Mouse (Mus musculus) gastrocnemius, postnatal 36 days (tissue): ENCODE data around the gene Ppt2. TPM values are rescaled to one million over a fixed set of nuclear protein-coding genes. Genes with fewer than 3 reads are reported as not detected.

Experiments
- DNase-seq, 2 experiments: peaks; one replicate each; pipeline ENCODE4 v3.0.0; 2022
- intact Hi-C: fragments of 180-260 bp; cut with DNase I; formaldehyde crosslinking; loops from one replicate; pipeline ENCODE4 v1.15.1; 2025
- total RNA-seq, 2 experiments: library from RNA; stranded (reverse); gene quantifications; 2 replicates each; pipeline ENCODE4 v1.2.3; 2021

The Ppt2 gene
- total RNA-seq, 2 experiments from 2014 or later: 36.2 to 40.0 TPM

GRCm38 (mm10) chr17:34643379-34643778 lies 15.1 kb upstream of the Ppt2 start:
- no peak for DNase-seq
- intact Hi-C loops: loop anchor here (10.0 kb wide), 1 partner anchor 191 kb away; the partner anchor contains the start of genes Dxo and Stk19

DNA sequence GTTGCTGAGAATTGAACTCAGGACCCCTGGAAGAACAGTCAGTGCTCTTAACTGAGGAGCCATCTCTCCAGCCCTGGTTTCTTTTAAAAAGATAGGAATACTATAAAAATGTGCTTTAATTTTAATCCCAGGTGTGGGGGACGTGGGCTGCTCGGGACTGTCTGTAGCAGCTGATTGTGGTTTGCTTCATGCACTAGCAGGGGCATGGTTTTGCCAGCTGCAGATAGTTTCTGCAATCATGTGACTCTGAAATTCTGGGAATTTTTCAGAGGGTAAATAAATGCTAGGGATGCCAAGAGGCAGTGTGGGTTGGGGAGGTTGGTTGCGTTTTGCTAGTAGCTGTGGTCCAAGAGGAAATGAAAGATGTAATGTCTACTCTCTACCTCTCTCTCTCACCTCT lies 13.6 kb upstream of the Ppt2 start:
- DNase-seq: no peak

GRCm38 (mm10) chr17:34640778-34641601 lies 12.7 kb upstream of the Ppt2 start:
- DNase-seq: no peak
- intact Hi-C loops: loop anchor here (10.0 kb wide), 1 partner anchor 194 kb away; the partner anchor contains the start of genes Dxo and Stk19

More for the DNA sequence above, 13.6 kb upstream of the Ppt2 start:
- intact Hi-C loops: loop anchor here (10.0 kb wide), 1 partner anchor 193 kb away; the partner anchor contains the start of genes Dxo and Stk19

DNA sequence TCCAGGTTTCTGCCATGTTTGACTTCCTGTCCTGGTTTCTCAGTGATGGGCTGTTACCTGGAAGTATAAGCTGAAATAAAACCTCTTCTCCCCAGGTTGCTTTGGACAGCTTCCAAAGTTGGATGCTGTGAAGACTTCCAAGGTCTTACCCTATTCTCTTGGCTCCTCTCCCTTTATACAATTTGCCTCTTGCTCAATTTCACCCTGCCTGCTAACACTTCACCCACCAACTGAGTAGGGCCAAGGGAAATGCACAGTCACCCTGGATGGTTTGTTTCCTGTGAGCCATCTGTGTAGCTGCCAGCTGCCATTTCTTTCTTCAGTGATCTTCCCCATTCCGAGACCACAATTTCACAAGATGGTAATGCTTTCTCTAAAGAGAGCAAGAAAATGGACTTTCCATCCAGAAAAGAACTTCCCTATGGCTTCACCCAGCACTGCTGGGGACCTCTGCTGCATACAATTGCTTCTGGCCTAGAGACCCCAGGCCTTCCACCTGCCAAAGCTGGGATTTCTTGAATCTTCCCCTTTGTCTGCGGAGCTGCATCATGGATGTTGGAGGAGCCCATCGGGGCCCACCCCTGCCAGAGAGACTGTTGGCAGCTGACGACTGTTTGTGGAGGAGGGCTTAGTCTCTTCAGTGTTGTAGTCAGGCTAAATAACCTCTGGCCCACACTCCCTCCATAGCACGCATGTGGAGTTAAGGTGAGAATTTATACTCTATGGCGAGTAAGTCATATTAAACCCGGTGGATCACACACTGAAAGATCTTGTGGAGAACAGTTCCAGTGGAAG lies 11.3 kb upstream of the Ppt2 start:
- intact Hi-C loops: loop anchor here (10.0 kb wide), 1 partner anchor 195 kb away; the partner anchor contains the start of genes Dxo and Stk19
- no peak for DNase-seq

GRCm38 (mm10) chr17:34637459-34637858 lies 9.1 kb upstream of the Ppt2 start:
- intact Hi-C loops: no loop called here
- DNase-seq: no peak

DNA sequence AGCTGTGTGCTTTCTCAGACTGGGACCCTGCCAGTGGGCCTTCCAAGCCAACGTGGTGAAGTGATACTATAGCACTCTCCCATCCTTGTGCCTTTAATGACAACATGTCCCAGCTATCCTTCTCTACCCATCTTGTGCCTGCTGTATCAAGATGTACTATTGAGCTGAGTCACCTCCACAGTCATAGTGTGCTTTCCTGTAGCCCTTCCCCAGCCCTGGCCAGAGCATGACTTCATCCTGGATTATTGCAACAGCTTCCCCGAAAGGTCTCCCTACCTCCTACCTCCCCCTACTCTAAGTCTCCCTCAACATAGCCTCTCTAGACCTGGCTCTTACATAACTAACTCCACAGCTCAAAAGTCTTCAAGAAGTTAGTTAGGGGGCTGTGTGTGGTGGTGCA lies 7.4 kb upstream of the Ppt2 start:
- intact Hi-C loops: no loop called here
- DNase-seq: no peak

- intact Hi-C loops: no loop called here
- peak; percentile 66 to 77 for DNase-seq
Observed at GRCm38 (mm10) chr17:34632261-34632691, 4.0 kb upstream of the Ppt2 start.

- intact Hi-C loops: no loop called here
- DNase-seq: no peak
Observed at GRCm38 (mm10) chr17:34631647-34632046, 3.3 kb upstream of the Ppt2 start.

GRCm38 (mm10) chr17:34630761-34631301 lies 2.5 kb upstream of the Ppt2 start:
- intact Hi-C loops: no loop called here
- no peak for DNase-seq

- no peak for DNase-seq
- intact Hi-C loops: no loop called here
Observed at GRCm38 (mm10) chr17:34629796-34630603, 1.7 kb upstream of the Ppt2 start.

GRCm38 (mm10) chr17:34629221-34629751 lies 976 bp upstream of the Ppt2 start, which contains the start of gene Prrt1:
Gene Prrt1, plus strand, starts transcription at chr17:34629533.
- no peak for DNase-seq
- intact Hi-C loops: no loop called here

- DNase-seq: no peak
- intact Hi-C loops: no loop called here
Observed at GRCm38 (mm10) chr17:34628644-34628967, 296 bp upstream of the Ppt2 start.

DNA sequence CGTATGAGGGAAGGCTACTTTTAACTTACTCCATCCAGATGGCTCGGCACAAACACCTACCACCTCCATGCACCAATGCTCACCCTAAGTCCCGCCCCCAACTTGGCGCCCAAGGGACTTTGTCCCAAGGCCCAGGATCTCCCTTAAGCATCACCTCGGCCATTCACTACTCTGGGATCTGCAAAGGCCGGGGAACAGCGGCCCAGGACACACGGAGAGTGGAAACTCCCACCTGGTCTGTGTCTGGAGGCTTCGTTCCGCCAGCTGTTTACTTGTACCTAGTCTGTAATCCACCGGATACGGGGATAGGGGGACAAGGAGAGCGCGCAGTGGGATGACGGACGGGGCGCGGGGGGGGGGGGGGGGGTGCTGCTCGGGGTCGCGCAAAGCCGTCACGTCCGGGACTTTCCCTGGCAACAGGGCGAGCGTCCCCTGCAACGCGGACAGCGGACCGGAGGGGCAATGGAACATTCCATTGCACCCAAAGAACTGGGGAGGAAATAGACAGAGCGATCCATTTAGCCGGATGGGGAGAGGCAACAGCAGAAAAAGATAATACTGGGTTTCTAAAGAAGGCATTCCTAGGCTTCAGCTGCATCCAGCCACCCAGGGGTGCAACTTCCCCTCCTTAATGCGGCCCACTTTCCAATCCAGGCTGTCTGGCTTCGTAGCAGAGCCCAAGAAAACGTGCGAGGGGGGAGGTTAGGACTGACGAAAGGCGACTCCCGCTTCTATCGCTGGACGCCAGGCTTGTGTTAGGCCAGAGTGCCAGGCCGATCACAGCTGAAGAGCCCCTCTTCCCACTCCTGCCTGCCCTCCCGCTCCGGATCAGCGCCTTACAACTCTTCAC lies 992 bp downstream of the Ppt2 start:
- intact Hi-C loops: no loop called here
- DNase-seq: peak; percentile 75 to 79

DNA sequence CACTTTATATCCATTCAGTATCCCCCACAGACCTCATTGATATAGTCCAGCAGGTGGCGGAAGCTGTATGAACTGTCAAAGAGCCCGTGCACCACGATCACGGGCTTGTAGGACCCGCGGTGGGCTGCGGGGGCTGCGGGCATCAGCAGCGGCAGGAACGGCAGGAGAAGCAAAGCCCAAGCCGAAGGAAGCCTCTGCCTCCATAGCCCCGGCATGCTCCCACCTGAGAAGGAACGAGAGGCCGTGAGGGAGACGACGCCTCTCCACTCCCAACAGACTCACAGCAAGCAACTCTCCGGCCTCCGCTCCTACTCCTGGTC lies 1.6 kb downstream of the Ppt2 start:
- intact Hi-C loops: no loop called here

DNA sequence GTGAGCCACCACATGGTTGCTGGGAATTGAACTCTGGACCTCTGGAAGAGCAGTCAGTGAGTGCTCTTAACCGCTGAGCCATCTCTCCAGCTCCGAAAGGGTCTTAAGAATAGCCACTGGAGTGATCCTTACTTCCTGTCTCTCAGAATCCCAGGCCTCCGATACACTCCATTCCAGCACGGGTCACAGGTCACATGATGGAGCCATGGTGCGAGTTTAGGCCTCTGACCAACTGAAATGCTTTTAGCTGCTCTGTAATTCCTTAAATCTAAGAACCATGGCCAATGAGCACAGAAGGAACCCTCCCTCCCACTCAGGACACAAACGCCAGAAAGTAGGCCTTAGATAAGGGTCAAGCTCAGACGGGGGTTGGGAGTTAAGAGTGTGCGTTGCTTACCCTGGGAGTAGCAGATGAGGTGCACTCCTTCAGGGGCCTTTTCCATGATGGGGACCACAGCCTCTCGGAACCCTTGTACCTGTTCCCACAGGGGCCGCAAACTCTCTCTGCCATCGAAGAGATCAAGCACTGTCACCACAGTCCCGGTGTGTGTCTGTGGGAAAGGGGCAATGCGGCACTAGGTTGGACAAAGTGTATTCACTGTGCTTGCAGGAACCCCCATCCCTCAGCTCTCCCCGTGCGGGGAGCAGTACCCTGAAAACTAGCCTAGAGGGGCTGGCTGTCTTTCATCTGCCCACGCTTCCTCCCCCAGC lies 2.1 kb downstream of the Ppt2 start:
- intact Hi-C loops: no loop called here
- no peak for DNase-seq

More for the DNA sequence above, 1.6 kb downstream of the Ppt2 start:
- no peak for DNase-seq

GRCm38 (mm10) chr17:34624981-34625380 lies 3.3 kb downstream of the Ppt2 start:
- no peak for DNase-seq
- intact Hi-C loops: no loop called here

DNA sequence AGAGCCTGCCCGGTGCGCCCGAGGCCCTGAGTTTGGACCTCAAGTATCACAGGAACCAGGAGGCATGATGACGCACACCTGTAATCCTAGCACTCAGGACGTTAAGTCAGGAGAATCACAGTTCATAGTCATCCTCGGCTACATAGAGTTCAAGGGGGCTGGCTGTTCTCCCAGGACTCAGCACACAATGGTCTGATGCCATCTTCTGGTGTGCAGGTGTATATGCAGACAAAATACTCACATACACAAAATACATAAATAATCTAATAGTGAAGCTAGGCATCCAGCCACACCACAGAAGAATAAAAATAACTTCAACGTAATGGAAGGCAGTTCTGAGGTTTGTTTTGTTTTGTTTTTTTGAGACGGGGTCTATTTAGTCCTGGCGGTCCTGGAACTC lies 5.1 kb downstream of the Ppt2 start:
- intact Hi-C loops: no loop called here
- DNase-seq: no peak

DNA sequence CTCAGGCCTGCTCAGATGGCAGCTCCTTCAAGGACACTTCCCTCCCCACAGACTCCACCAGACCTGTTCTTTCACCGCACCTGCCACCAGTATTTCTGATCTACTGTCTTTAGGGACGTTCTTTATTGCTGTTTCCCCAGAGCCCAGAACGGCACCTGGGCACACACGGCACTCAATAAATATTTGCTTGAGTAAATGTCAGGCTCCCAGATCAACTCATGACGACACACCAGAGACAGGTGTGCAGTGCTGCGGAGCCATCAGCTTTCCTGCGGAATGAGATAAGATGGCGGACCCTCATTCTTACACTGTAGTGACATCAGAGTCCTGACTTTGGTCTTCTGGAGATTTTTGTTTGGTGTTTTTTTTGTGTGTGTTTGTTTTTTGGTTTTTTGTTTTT lies 7.3 kb downstream of the Ppt2 start:
- intact Hi-C loops: no loop called here
- no peak for DNase-seq
